Mouse (Mus musculus): Measurements from ENCODE around the gene 4933402N22Rik. TPM values are rescaled to one million over a fixed set of nuclear protein-coding genes. Genes with fewer than 3 reads are reported as not detected.
"Not testable (repeated sequence)": the region's sequence is repeated elsewhere in the genome, so short reads cannot be mapped to it uniquely, and the experiment has no call there.

The 4933402N22Rik gene
- total RNA-seq (2012; rRNA removed) (not detected in 2 replicates), polyA plus RNA-seq (2012; ENCODE audit: insufficient read depth in 1 of 2, insufficient read length in 2 of 2, low read depth in 1 of 2, low replicate concordance in 2 of 2, missing spikeins in 1 of 2) (not detected)

- not testable (repeated sequence) for H3K9ac ChIP-seq (ENCODE audit: control insufficient read depth, low read depth, low read length, poor library complexity, severe bottlenecking); H3K36me3 ChIP-seq (ENCODE audit: control insufficient read depth in 1 of 2, insufficient read depth in 2 of 2, low read length in 2 of 2); H3K27ac ChIP-seq (ENCODE audit: control insufficient read depth, low read depth, low read length); H3K4me1 ChIP-seq (ENCODE audit: control insufficient read depth in 1 of 2, insufficient read depth in 2 of 2, low read length in 2 of 2); H3K9me3 ChIP-seq (replicated peaks; ENCODE audit: insufficient read depth, low read length); H3K4me3 ChIP-seq (ENCODE audit: control insufficient read depth in 1 of 2, insufficient read depth in 1 of 2, low read depth in 2 of 2, low read length in 2 of 2); DNase-seq (ENCODE audit: low read depth, low spot score); H3K79me2 ChIP-seq (ENCODE audit: control insufficient read depth, insufficient read depth, low read length, poor library complexity); H3K27me3 ChIP-seq (ENCODE audit: control insufficient read depth in 1 of 2, insufficient read depth in 2 of 2, low read length in 2 of 2)
Measured at GRCm38 (mm10) chr5:11917743-11918142, at the start of gene 4933402N22Rik. Gene 4933402N22Rik, plus strand, starts transcription at chr5:11918043.

GRCm38 (mm10) chr5:11923790-11924189 is 5.9 kb downstream of the 4933402N22Rik start:
- H3K27ac ChIP-seq (ENCODE audit: control insufficient read depth, low read depth, low read length); H3K9me3 ChIP-seq (replicated peaks; ENCODE audit: insufficient read depth, low read length); H3K4me1 ChIP-seq (ENCODE audit: control insufficient read depth in 1 of 2, insufficient read depth in 2 of 2, low read length in 2 of 2); H3K27me3 ChIP-seq (ENCODE audit: control insufficient read depth in 1 of 2, insufficient read depth in 2 of 2, low read length in 2 of 2); H3K4me3 ChIP-seq (ENCODE audit: control insufficient read depth in 1 of 2, insufficient read depth in 1 of 2, low read depth in 2 of 2, low read length in 2 of 2); H3K9ac ChIP-seq (ENCODE audit: control insufficient read depth, low read depth, low read length, poor library complexity, severe bottlenecking); H3K79me2 ChIP-seq (ENCODE audit: control insufficient read depth, insufficient read depth, low read length, poor library complexity); DNase-seq (ENCODE audit: low read depth, low spot score); H3K36me3 ChIP-seq (ENCODE audit: control insufficient read depth in 1 of 2, insufficient read depth in 2 of 2, low read length in 2 of 2): not testable (repeated sequence)

Other genes with a start within 250 kb of the 4933402N22Rik start
- not detected in 2 replicates for gene Gm8922, start 236.1 kb upstream of the 4933402N22Rik start, total RNA-seq (2012; rRNA removed)
- not detected for gene Gm8922, start 236.1 kb upstream of the 4933402N22Rik start, polyA plus RNA-seq (2012; ENCODE audit: insufficient read depth in 1 of 2, insufficient read length in 2 of 2, low read depth in 1 of 2, low replicate concordance in 2 of 2, missing spikeins in 1 of 2)
- not detected in 2 replicates for gene Gm8926, start 147.5 kb upstream of the 4933402N22Rik start, total RNA-seq (2012; rRNA removed)
- not detected for gene Gm8926, start 147.5 kb upstream of the 4933402N22Rik start, polyA plus RNA-seq (2012; ENCODE audit: insufficient read depth in 1 of 2, insufficient read length in 2 of 2, low read depth in 1 of 2, low replicate concordance in 2 of 2, missing spikeins in 1 of 2)
- not detected in 2 replicates for gene Gm6465, start 72.5 kb upstream of the 4933402N22Rik start, total RNA-seq (2012; rRNA removed)
- not detected for gene Gm6465, start 72.5 kb upstream of the 4933402N22Rik start, polyA plus RNA-seq (2012; ENCODE audit: insufficient read depth in 1 of 2, insufficient read length in 2 of 2, low read depth in 1 of 2, low replicate concordance in 2 of 2, missing spikeins in 1 of 2)

Measured in MEL (cell line).